Mouse (Mus musculus) G1E (cell line): ENCODE measurements around the gene Sgms2.

Source experiments
- CTCF ChIP-seq: IDR thresholded peaks from 2 replicates; pipeline ENCODE4 v1.5.1; 2012; ENCODE audit warnings: low read depth, low read length, inconsistent platforms, mixed read lengths
- GATA1 ChIP-seq: IDR thresholded peaks from 2 replicates; pipeline ENCODE4 v1.6.1; 2012; ENCODE audit warnings: borderline replicate concordance, low read length, inconsistent platforms, mixed read lengths
- GATA2 ChIP-seq: IDR thresholded peaks from 2 replicates; pipeline ENCODE4 v1.6.1; 2012; ENCODE audit warnings: low read depth, low read length, inconsistent platforms, borderline replicate concordance
- POLR2AphosphoS5 ChIP-seq: IDR thresholded peaks from 2 replicates; pipeline ENCODE4 v1.6.1; 2012; ENCODE audit warnings: low read depth, low read length, inconsistent platforms; ENCODE audit not compliant: insufficient replicate concordance
- TAL1 ChIP-seq: conservative IDR thresholded peaks from 2 replicates; pipeline ENCODE4 v1.6.1; 2012; ENCODE audit warnings: low read depth, low read length, inconsistent platforms, mixed read lengths

GRCm38 (mm10) chr3:131488403-131488802, 2.8 kb downstream of the Sgms2 start:
- TF ChIP-seq CTCF: no peak
- TF ChIP-seq GATA1: no peak
- TF ChIP-seq TAL1: no peak
- no peak for TF ChIP-seq GATA2
- TF ChIP-seq POLR2AphosphoS5: no peak
